ENCODE assay signal across 14 mouse cellular contexts in the genomic region with DNA sequence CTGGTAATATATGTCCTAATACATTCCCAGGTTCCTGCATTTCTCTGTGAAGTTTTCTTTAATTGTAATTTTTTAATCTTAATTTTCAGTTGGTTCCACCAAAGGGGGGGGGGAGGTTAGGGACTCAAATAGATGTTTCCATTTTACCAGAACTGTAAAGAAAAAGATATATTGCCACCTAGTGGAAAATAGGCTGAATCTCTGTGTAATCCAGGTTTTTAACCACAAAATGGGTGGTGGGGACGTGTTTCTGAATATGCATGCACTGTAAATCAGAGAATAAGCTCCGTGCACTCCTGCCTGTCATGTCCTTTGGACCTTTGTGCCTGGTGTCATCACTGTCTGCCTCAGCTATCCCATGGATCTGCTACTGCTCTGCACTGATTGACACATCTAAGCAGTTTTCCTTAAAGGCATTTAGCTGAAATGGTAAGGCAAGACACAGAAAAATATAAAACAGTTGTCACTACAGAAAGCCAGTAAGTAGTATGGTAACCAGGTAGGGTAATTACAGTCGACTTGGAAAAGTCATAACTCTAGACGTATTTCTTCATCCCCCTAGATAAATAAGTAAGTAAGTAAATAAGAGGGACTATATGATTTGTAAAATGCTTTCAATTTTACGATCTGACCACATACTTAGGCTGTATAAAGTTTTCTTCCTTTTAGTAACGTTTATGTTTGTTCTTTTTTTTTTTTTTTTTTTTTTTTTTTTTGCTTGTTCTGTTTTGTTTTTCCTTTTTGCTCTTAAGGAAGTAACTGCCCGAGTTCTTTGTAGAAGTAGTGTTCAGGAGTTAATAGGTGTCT. TPM values are rescaled to one million over a fixed set of nuclear protein-coding genes. Genes with fewer than 3 reads are reported as not detected.
DNase-seq lines count a peak whose midpoint lies in the region; ATAC-seq and TF ChIP-seq lines count a peak whose summit lies in the region.
"Had no signal": no experiment of that assay in that cellular context is flagged by ENCODE, and none has a peak within 500 bp of the region (broad histone marks: within the 10 kb centered on the region; RNA-seq: fewer than 3 reads in every experiment).

No protein-coding gene starts in this region.

- peak; percentile 75 for TF ChIP-seq CTCF in layer of hippocampus, adult 2 months (conservative IDR thresholded peaks at IDR 0.05)

- no peak overlapping the region for H3K27ac ChIP-seq in layer of hippocampus, adult 2 months
- H3K27ac ChIP-seq: embryonic facial prominence, embryonic 12.5 days; liver, embryonic 15.5 days; stomach, embryonic 15.5 days had no signal

- H3K4me3 ChIP-seq in layer of hippocampus, adult 2 months: no peak overlapping the region
- H3K4me3 ChIP-seq: embryonic facial prominence, embryonic 12.5 days; liver, embryonic 15.5 days; stomach, embryonic 15.5 days had no signal

- peak; percentile 44; the same call in 1 of the 2 replicates for ATAC-seq in megakaryocyte progenitor cell, adult 5-6 weeks (replicated peaks; ENCODE audit: poor library complexity)
- no peak for ATAC-seq in inflammation-experienced regulatory T-cells, adult 6 months

- peak; percentile 39 for DNase-seq in embryo, embryonic 11 days
- no peak for DNase-seq in embryo, embryonic 10 days (ENCODE audit: low spot score)
- no peak for DNase-seq in layer of hippocampus, adult 2 months (ENCODE audit: low spot score in 2 of 2)
- DNase-seq in layer of hippocampus, postnatal 14 days (ENCODE audit: low spot score in 2 of 2): no peak
- peak; percentile 26 for DNase-seq in MEL-GATA-1-ER (ENCODE audit: extremely low read depth, low read depth)
- DNase-seq in cerebellum, adult 11 months: no peak
- DNase-seq: heart, postnatal 14 days; kidney, postnatal 14 days had no signal

RNA-seq across cellular contexts. Expression of gene Prdm8, which starts 31.6 kb away (rescaled TPM):
- total RNA-seq in layer of hippocampus, adult 2 months (2021): 10 to 100 TPM; 97.2 to 98.1 TPM
- total RNA-seq in layer of hippocampus, postnatal 14 days (2021): 10 to 100 TPM; 62.1 to 75.4 TPM
- total RNA-seq in megakaryocyte progenitor cell, adult 5-6 weeks (2015): not detected in 2 replicates
- total RNA-seq in megakaryocyte progenitor cell, adult 5-6 weeks (2017): not detected in 2 replicates
- not detected for polyA plus RNA-seq in inflammation-experienced regulatory T-cells, adult 6 months (2017; shearing (Covaris generic))
- polyA plus RNA-seq: liver, embryonic 15.5 days had no signal

RNA-seq across cellular contexts. Expression of gene Fgf5, which starts 55.4 kb away (rescaled TPM):
- total RNA-seq in layer of hippocampus, adult 2 months (2021): 1 to 10 TPM; 4.3 to 5.1 TPM
- 1 to 10 TPM; 4.4 to 5.6 TPM for total RNA-seq in layer of hippocampus, postnatal 14 days (2021)
- not detected in 2 replicates for total RNA-seq in megakaryocyte progenitor cell, adult 5-6 weeks (2015)
- not detected in 2 replicates for total RNA-seq in megakaryocyte progenitor cell, adult 5-6 weeks (2017)
- polyA plus RNA-seq in inflammation-experienced regulatory T-cells, adult 6 months (2017; shearing (Covaris generic)): not detected
- total RNA-seq: heart, postnatal 14 days had no signal
- polyA plus RNA-seq: urinary bladder, adult 2 months had no signal

Comparison
In these comparisons a context has a peak if more than half of its experiments do, and no peak if none do; other contexts are left out.
1. DNase-seq: peak in embryo, embryonic 11 days (single experiment) and MEL-GATA-1-ER (single experiment); none in embryo, embryonic 10 days (single experiment), layer of hippocampus, adult 2 months (0 of 2), layer of hippocampus, postnatal 14 days (0 of 2) and cerebellum, adult 11 months (single experiment).
2. RNA of gene Prdm8, which starts 31.6 kb away (total RNA-seq): 97.2 to 98.1 TPM in layer of hippocampus, adult 2 months and 62.1 to 75.4 TPM in layer of hippocampus, postnatal 14 days; not detected in megakaryocyte progenitor cell, adult 5-6 weeks; every median in the first group is over 10 times any median in the second.
3. RNA of gene Fgf5, which starts 55.4 kb away (total RNA-seq): 4.4 to 5.6 TPM in layer of hippocampus, postnatal 14 days and 4.3 to 5.1 TPM in layer of hippocampus, adult 2 months; not detected in megakaryocyte progenitor cell, adult 5-6 weeks; every median in the first group is over 4 times any median in the second.